Mouse (Mus musculus) stomach, embryonic 15.5 days (tissue): ENCODE measurements around the gene Vangl1. TPM values are rescaled to one million over a fixed set of nuclear protein-coding genes. Genes with fewer than 3 reads are reported as not detected.
"Not testable (repeated sequence)": the region's sequence is repeated elsewhere in the genome, so short reads cannot be mapped to it uniquely, and the experiment has no call there.

Source experiments
- ATAC-seq: fragments of 200-750 bp; cut with Nextera tagmentation; 2 replicates; pipeline ENCODE4 v1.8.0; 2017; ENCODE audit warnings: low read depth, moderate number of reproducible peaks, moderate TSS enrichment; ENCODE audit not compliant: insufficient read depth, low FRiP score
- H3K27ac ChIP-seq: fragments of 300-500 bp; sonication (generic); 2 replicates; pipeline ENCODE4 v1.5.1; 2015; ENCODE audit warnings: mild to moderate bottlenecking, inconsistent platforms
- H3K27me3 ChIP-seq: fragments of 300-500 bp; sonication (generic); replicated peaks from 2 replicates; pipeline ENCODE4 v1.6.1; 2015; ENCODE audit warnings: inconsistent platforms
- H3K36me3 ChIP-seq: fragments of 300-500 bp; sonication (generic); 2 replicates; pipeline ENCODE4 v1.6.1; 2015; ENCODE audit warnings: inconsistent platforms
- H3K4me1 ChIP-seq: fragments of 300-500 bp; sonication (generic); 2 replicates; pipeline ENCODE4 v1.6.1; 2015; ENCODE audit warnings: inconsistent platforms
- H3K4me2 ChIP-seq: fragments of 300-500 bp; sonication (generic); 2 replicates; pipeline ENCODE4 v1.6.1; 2015; ENCODE audit warnings: mild to moderate bottlenecking, inconsistent platforms
- H3K4me3 ChIP-seq: fragments of 300-500 bp; sonication (generic); replicated peaks from 2 replicates; pipeline ENCODE4 v1.5.1; 2015; ENCODE audit warnings: inconsistent platforms
- H3K9ac ChIP-seq: fragments of 300-500 bp; sonication (generic); 2 replicates; pipeline ENCODE4 v1.6.1; 2015; ENCODE audit warnings: inconsistent platforms
- H3K9me3 ChIP-seq: fragments of 300-500 bp; sonication (generic); 2 replicates; pipeline ENCODE4 v1.6.1; 2016; ENCODE audit warnings: inconsistent platforms
- WGBS: fragments of 180-500 bp; shearing (Covaris S2); methylation state at CpG from one replicate; pipeline ENCODE4 v1.1.7; 2015; 5-methylcytosine and 5-hydroxymethylcytosine counted together
- polyA plus RNA-seq: library from polyadenylated mRNA; unstranded; fragments of >200 nt; fragmentation: Nextera tagmentation; extraction: Ambion mirVana; gene quantifications from 2 replicates; pipeline ENCODE4 v1.2.1, GENCODE M21; 2015

Vangl1 gene
- polyA plus RNA-seq, 1 experiment from 2014 or later, result 27.0 TPM

- no peak for ATAC-seq
- Histone ChIP-seq H3K27me3 (no peaks in the 10 kb centered on the region), H3K9ac (no peak overlapping the region), H3K4me1 (peaks cover 21% of the 10 kb centered on the region), H3K4me3 (no peak overlapping the region), H3K36me3 (peaks cover 28% of the 10 kb centered on the region), H3K9me3 (no peaks in the 10 kb centered on the region), H3K4me2 (no peak overlapping the region), H3K27ac (no peak overlapping the region)
- WGBS, result 74% methylated on average over 4 of the region's 4 CpGs
Measured at GRCm38 (mm10) chr3:102166287-102166620, 38.2 kb downstream of the Vangl1 start.

DNA sequence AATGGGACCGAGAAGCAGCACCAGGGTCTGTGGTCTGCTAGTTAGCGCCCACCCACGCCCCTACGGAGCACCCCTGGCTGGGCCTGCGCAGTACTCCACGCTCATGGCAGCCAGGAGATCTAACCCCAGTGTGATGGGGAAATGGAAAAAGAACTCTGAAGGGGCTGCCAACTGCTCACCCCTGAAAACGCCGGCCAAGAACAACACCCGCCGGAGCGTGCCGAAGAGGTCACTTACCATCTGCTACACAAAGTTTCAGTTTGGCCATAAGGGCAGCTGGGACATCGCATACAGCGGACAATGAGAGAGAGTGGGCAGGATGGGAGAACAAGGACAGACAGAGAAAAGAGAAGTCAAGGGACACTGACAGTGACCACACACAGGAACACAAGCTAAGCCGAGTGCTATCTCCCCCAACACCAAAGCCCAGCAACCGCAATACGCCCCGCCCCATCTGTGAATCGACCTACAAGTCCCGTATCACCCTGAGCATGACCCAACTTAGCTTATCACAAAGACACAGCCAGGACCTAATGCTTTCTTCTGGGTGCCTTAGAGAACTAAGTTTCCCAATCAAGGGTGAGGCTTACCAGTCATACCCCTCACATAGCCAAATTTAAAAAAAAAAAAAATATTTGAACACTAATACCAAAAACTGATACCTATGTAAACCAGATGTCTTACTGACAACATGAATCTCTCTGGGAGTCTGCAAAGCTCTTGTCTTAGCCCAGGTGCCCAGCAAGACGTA is 38.8 kb downstream of the Vangl1 start:
- peak; percentile 91 for ATAC-seq
- H3K9me3 ChIP-seq, result no peaks in the 10 kb centered on the region
- 82% methylated on average over 21 of the region's 21 CpGs for WGBS
- no peak overlapping the region for H3K27ac ChIP-seq
- no peaks in the 10 kb centered on the region for H3K27me3 ChIP-seq
- H3K4me3 ChIP-seq, result peak overlapping the region; percentile 11; the same call in 1 of the 2 replicates
- H3K4me2 ChIP-seq, result no peak overlapping the region
- H3K36me3 ChIP-seq, result peaks cover 33% of the 10 kb centered on the region
- H3K9ac ChIP-seq, result no peak overlapping the region
- peaks cover 21% of the 10 kb centered on the region for H3K4me1 ChIP-seq

DNA sequence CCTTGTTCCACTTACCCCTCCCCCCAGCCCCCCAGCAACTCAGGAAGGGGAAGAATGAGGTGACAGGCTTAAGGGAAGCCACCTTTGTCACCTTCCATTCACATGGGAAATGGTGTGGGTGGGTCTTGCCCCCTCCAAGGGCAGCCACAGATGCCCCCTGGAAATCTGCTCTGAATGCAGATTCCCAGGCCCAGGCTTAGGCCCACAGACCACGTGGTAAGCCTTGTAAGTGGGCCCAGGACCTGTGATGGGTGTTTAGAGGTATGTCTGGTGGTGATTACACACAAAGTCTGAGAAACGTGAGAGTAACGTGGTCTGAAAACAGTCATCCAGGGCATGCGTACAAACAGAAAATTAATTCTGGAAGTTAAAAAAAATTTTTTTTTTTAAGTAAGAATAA is 39.6 kb downstream of the Vangl1 start:
- no peaks in the 10 kb centered on the region for H3K9me3 ChIP-seq
- H3K9ac ChIP-seq, result no peak overlapping the region
- ATAC-seq, result no peak
- WGBS, result 68% methylated on average over 4 of the region's 4 CpGs
- no peaks in the 10 kb centered on the region for H3K27me3 ChIP-seq
- H3K27ac ChIP-seq, result no peak overlapping the region
- H3K36me3 ChIP-seq, result peaks cover 34% of the 10 kb centered on the region
- no peak overlapping the region for H3K4me2 ChIP-seq
- no peak overlapping the region for H3K4me3 ChIP-seq
- peaks cover 17% of the 10 kb centered on the region for H3K4me1 ChIP-seq

- H3K4me3 ChIP-seq, H3K27me3 ChIP-seq, H3K4me1 ChIP-seq, H3K9ac ChIP-seq, H3K27ac ChIP-seq, H3K4me2 ChIP-seq, ATAC-seq, H3K9me3 ChIP-seq: not testable (repeated sequence)
- peaks cover 35% of the 10 kb centered on the region for H3K36me3 ChIP-seq
- 55% methylated on average over 1 of the region's 1 CpGs for WGBS
Measured at GRCm38 (mm10) chr3:102163861-102164260, 40.6 kb downstream of the Vangl1 start.

DNA sequence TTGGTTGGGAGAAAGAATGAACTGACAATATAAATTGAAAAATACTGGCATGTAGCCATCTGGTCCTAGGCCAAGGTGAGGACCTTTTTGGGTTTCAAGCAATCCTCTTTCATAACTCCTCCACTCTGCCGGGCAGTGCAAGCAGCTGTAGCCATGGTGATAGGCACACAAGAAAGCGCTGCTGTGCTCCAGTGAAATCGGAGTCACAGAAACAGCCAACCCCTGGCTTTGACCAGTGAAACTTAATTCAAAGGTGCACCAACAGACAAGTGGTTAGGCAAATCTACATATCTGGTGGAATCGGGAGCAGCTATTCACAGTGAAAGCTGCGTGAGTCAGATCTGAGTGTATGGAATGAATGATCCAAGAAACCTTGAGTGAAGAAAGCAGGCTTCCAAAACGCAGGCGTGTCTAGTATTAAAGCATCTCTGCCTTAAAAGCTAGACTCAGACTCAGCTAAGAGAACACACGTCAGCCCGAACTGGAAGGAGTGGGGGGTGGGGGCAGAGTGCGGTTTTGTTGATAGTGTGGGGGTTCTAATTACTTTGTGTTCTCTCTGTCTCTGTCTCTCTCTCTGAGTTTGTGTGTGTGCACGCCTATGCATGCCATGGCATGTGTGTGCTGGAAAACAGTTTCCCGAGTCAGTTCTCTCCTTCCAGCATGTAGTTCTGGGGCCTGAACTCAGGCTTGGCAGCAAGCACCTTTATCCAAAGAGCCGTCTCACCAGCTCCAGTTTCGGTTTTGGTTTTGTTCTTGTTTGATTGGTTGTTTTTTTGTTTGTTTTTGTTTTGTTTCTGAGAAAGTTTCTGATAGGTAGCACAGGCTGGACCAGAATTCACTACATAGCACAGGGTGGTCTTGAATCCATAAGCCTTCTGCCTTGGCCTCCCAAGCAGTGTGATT is 44.8 kb downstream of the Vangl1 start:
- H3K4me2 ChIP-seq, result no peak overlapping the region
- ATAC-seq, result peak; percentile 67; the same call in 1 of the 2 replicates
- no peak overlapping the region for H3K4me3 ChIP-seq
- no peak overlapping the region for H3K9ac ChIP-seq
- peaks cover 5% of the 10 kb centered on the region; the same call in 1 of the 2 replicates for H3K4me1 ChIP-seq
- H3K9me3 ChIP-seq, result no peaks in the 10 kb centered on the region
- H3K36me3 ChIP-seq, result peaks cover 39% of the 10 kb centered on the region
- H3K27me3 ChIP-seq, result no peaks in the 10 kb centered on the region
- H3K27ac ChIP-seq, result peak overlapping the region; percentile 63
- 58% methylated on average over 14 of the region's 14 CpGs for WGBS

DNA sequence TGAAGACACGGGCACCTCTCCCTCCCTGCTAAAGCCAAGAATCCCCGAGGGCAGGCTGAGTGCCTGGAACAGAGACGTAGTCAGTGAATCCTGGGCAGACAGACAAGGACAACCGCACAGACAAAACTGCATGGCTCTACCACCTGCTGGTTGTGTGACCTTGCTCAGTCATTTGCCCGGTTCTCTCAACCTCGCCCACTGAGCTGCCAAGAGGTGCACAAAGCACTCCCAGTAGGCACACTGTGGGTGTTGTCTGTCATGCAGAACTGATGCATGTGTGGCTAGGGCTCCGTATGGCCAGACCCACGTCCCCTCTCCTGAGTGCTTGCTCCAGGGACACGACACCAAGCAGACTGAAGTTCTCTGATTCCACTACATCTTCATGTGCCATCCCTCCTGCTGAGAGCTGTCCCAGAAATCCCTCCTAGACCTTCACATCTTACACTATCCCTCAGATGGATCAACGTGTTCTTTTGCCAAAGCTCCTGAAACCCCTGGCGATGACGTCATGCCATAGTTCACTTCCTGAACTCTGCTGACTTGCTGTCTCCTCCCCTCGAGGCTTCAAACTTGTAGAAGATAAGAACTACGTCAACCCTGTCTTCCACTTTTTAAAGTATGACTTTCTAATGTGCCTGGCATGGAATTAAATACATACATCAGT is 45.6 kb downstream of the Vangl1 start:
- no peak overlapping the region for H3K9ac ChIP-seq
- H3K36me3 ChIP-seq, result peaks cover 36% of the 10 kb centered on the region
- H3K27ac ChIP-seq, result peak overlapping the region; percentile 63
- H3K9me3 ChIP-seq, result no peaks in the 10 kb centered on the region
- H3K4me1 ChIP-seq, result peaks cover 5% of the 10 kb centered on the region; the same call in 1 of the 2 replicates
- H3K4me3 ChIP-seq, result no peak overlapping the region
- ATAC-seq, result peak; percentile 30; the same call in 1 of the 2 replicates
- H3K4me2 ChIP-seq, result no peak overlapping the region
- WGBS, result 68% methylated on average over 14 of the region's 14 CpGs
- H3K27me3 ChIP-seq, result no peaks in the 10 kb centered on the region

- H3K4me1 ChIP-seq, result peaks cover 5% of the 10 kb centered on the region; the same call in 1 of the 2 replicates
- H3K27me3 ChIP-seq, result no peaks in the 10 kb centered on the region
- peak; percentile 44; the same call in 1 of the 2 replicates for ATAC-seq
- 81% methylated on average over 6 of the region's 6 CpGs for WGBS
- H3K4me2 ChIP-seq, result no peak overlapping the region
- H3K4me3 ChIP-seq, result no peak overlapping the region
- H3K9ac ChIP-seq, result no peak overlapping the region
- peak overlapping the region; percentile 67 for H3K27ac ChIP-seq
- peaks cover 28% of the 10 kb centered on the region for H3K36me3 ChIP-seq
- H3K9me3 ChIP-seq, result no peaks in the 10 kb centered on the region
Measured at GRCm38 (mm10) chr3:102157652-102158051, 46.8 kb downstream of the Vangl1 start.

DNA sequence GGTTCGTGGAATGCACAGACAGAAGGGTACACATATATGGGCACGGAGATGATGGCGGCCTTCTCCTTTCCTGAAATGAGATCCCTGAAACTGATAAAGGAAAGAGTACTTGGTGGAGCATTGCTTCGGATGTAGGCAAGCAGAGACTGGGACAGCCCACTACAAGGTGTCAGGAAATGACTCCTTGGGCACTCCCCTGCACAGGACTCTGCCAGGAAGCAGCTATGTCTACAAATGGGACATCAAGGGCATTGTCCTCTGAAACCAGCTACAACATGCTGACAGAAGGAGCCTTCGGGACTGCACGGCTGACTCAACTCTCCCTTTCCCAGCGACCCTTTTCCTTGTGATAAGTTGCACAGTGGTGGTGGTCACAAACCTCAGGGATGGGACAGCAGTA is 47.8 kb downstream of the Vangl1 start:
- Histone ChIP-seq H3K9me3 (no peaks in the 10 kb centered on the region), H3K4me1 (peaks cover 5% of the 10 kb centered on the region; the same call in 1 of the 2 replicates), H3K4me3 (no peak overlapping the region), H3K9ac (no peak overlapping the region), H3K36me3 (peaks cover 26% of the 10 kb centered on the region), H3K4me2 (no peak overlapping the region), H3K27ac (peak overlapping the region; percentile 67; the same call in 1 of the 2 replicates), H3K27me3 (no peaks in the 10 kb centered on the region)
- 86% methylated on average over 7 of the region's 7 CpGs for WGBS
- no peak for ATAC-seq

- ATAC-seq, result no peak
- 0 out of 2 replicates have a peak overlapping the region, but pooled peaks have one; percentile 16 for H3K27ac ChIP-seq
- H3K9ac ChIP-seq, result no peak overlapping the region
- no peak overlapping the region for H3K4me2 ChIP-seq
- H3K9me3 ChIP-seq, result no peaks in the 10 kb centered on the region
- H3K36me3 ChIP-seq, result peaks cover 15% of the 10 kb centered on the region
- WGBS, result 81% methylated on average over 7 of the region's 7 CpGs
- H3K27me3 ChIP-seq, result no peaks in the 10 kb centered on the region
- H3K4me1 ChIP-seq, result peaks cover 5% of the 10 kb centered on the region; the same call in 1 of the 2 replicates
- no peak overlapping the region for H3K4me3 ChIP-seq
Measured at GRCm38 (mm10) chr3:102154107-102154506, 50.4 kb downstream of the Vangl1 start.

DNA sequence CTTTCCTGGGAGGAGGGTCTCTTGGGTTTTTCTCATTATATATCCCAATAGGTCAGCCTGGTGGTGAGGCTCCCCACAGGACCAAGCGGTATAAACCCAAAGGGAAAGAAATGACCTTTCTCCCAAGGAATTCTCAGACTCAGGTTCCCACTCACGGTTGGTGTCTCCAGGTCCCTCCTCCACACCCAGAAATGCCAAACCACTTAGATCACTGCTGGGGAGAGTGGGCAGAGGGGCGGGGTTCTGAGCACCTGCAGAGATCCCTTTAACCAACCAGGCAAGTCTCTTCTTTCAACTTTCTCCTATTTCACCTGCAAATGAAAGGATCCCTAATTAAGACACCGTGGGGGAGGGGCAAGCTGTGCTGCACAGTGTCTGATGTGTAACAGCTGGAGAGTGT is 51.6 kb downstream of the Vangl1 start:
- Histone ChIP-seq H3K36me3 (0 out of 2 replicates have a peak, but pooled peaks cover 7% of the 10 kb centered on the region), H3K4me1 (0 out of 2 replicates have a peak, but pooled peaks cover 5% of the 10 kb centered on the region), H3K4me3 (0 out of 2 replicates have a peak overlapping the region, but pooled peaks have one; percentile 1), H3K27ac (peak overlapping the region; percentile 84), H3K27me3 (no peaks in the 10 kb centered on the region), H3K9me3 (no peaks in the 10 kb centered on the region), H3K4me2 (peak overlapping the region; percentile 29; the same call in 1 of the 2 replicates), H3K9ac (no peak overlapping the region)
- 33% methylated on average over 4 of the region's 4 CpGs for WGBS
- peak; percentile 71 for ATAC-seq

DNA sequence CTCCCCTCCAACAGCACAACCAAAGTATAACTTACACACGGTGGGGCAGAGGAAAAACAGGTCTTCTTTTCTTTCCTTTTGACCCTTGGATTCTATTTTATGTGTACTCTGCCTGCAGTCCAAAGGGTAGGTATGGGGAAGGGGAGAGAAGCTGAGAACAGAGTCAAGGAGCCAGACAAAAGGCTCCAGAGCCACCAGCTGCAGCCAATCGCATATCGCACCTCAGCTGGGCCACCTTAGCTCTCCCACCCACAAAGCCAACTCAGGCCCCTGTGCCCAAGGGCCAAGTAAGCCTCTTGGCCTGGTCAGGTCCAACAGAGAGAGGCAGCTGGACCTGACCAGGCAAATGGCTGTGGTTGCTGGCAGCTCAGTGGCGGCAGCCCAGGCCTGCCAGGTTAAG is 52.0 kb downstream of the Vangl1 start:
- H3K36me3 ChIP-seq, result 0 out of 2 replicates have a peak, but pooled peaks cover 3% of the 10 kb centered on the region
- H3K4me1 ChIP-seq, result 0 out of 2 replicates have a peak, but pooled peaks cover 5% of the 10 kb centered on the region
- no peak overlapping the region for H3K9ac ChIP-seq
- H3K27me3 ChIP-seq, result no peaks in the 10 kb centered on the region
- ATAC-seq, result peak; percentile 47
- peak overlapping the region; percentile 84 for H3K27ac ChIP-seq
- H3K4me3 ChIP-seq, result 0 out of 2 replicates have a peak overlapping the region, but pooled peaks have one; percentile 1
- peak overlapping the region; percentile 29; the same call in 1 of the 2 replicates for H3K4me2 ChIP-seq
- WGBS, result 45% methylated on average over 4 of the region's 4 CpGs
- H3K9me3 ChIP-seq, result no peaks in the 10 kb centered on the region
